In the genomic region with DNA sequence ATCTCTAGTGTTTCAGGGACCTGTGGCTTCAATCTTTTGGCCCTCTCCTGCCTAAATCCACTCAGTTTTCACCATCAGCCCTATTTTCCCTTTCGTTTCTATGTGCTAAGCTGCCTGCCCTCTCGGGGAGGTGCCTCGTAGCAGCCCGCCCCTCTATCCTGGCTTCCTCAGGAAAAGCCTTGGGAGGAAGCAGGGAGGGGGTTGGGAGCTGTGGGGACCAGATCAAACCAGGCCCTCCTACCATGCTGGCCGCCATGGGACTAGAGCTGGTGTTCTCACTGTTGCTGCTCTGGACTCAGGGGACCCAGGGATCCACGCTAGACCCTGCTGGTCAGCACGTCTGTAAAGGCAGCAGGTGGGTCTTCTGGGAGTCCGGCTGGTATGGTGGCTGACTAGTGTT, we compare ENCODE assay signal across 8 mouse cellular contexts. TPM values are rescaled to one million over a fixed set of nuclear protein-coding genes. Genes with fewer than 3 reads are reported as not detected.
DNase-seq lines count a peak whose midpoint lies in the region; ATAC-seq and TF ChIP-seq lines count a peak whose summit lies in the region.

A gene (plus strand): TSS at position 205 of the 400 bp plus-strand sequence.

- no peak for TF ChIP-seq CTCF in forebrain, postnatal 0 days (IDR thresholded peaks at IDR 0.05; ENCODE audit: low read depth)

- no peaks in the 10 kb centered on the region; the same call in 1 of the 2 replicates for H3K27me3 ChIP-seq in forebrain, embryonic 10.5 days (ENCODE audit: poor library complexity, severe bottlenecking)
- no peaks in the 10 kb centered on the region for H3K27me3 ChIP-seq in forebrain, postnatal 0 days (ENCODE audit: insufficient read depth, low read length)
- no peaks in the 10 kb centered on the region for H3K27me3 ChIP-seq in lung, embryonic 16.5 days (ENCODE audit: control insufficient read depth, insufficient read depth, low read depth, low read length)

- H3K4me2 ChIP-seq in forebrain, postnatal 0 days (ENCODE audit: low read depth), result no peak within 1 kb of the TSS
- peak within 1 kb of the TSS; percentile 45 for H3K4me2 ChIP-seq in lung, embryonic 16.5 days (ENCODE audit: low read depth, low read length)

- no peak for ATAC-seq in forebrain, postnatal 0 days
- 0 out of 2 replicates have a peak, but pooled peaks have one; percentile 24 for ATAC-seq in lung, embryonic 16.5 days (ENCODE audit: low read depth)

- no peak for DNase-seq in forebrain, embryonic 10.5 days (ENCODE audit: extremely low spot score, low spot score)
- no peak for DNase-seq in forebrain, postnatal 0 days
- DNase-seq in heart, adult 9 months (ENCODE audit: low spot score in 2 of 2), result peak; percentile 82 to 84
- DNase-seq in kidney, adult 8-10 months, result peak; percentile 64 to 69
- DNase-seq in spleen, postnatal 4 days (ENCODE audit: low spot score in 2 of 2), result no peak
- DNase-seq in spleen, postnatal 14 days (ENCODE audit: low spot score in 2 of 2), result no peak
- no peak for DNase-seq in thymus, postnatal 10 days (ENCODE audit: low spot score in 2 of 2)

- peaks cover 21% of the 10 kb centered on the region for H3K36me3 ChIP-seq in forebrain, embryonic 10.5 days (replicated peaks)
- peaks cover 10% of the 10 kb centered on the region for H3K36me3 ChIP-seq in forebrain, postnatal 0 days (ENCODE audit: insufficient read depth)
- peaks cover 12% of the 10 kb centered on the region for H3K36me3 ChIP-seq in lung, embryonic 16.5 days (ENCODE audit: control insufficient read depth, insufficient read depth, low read length)

- peak within 1 kb of the TSS; percentile 54 for H3K27ac ChIP-seq in forebrain, embryonic 10.5 days
- no peak within 1 kb of the TSS for H3K27ac ChIP-seq in forebrain, postnatal 0 days (ENCODE audit: low read depth, low read length)
- no peak within 1 kb of the TSS for H3K27ac ChIP-seq in lung, embryonic 16.5 days (ENCODE audit: low read length)

- H3K9me3 ChIP-seq in forebrain, embryonic 10.5 days, result no peaks in the 10 kb centered on the region
- H3K9me3 ChIP-seq in forebrain, postnatal 0 days (ENCODE audit: low read length), result no peaks in the 10 kb centered on the region
- H3K9me3 ChIP-seq in lung, embryonic 16.5 days (ENCODE audit: control insufficient read depth, low read length), result no peaks in the 10 kb centered on the region

- H3K9ac ChIP-seq in forebrain, postnatal 0 days, result no peak within 1 kb of the TSS
- peak within 1 kb of the TSS; percentile 17 for H3K9ac ChIP-seq in lung, embryonic 16.5 days (ENCODE audit: low read length)

- peaks cover 29% of the 10 kb centered on the region for H3K4me1 ChIP-seq in forebrain, embryonic 10.5 days
- peaks cover 6% of the 10 kb centered on the region; the same call in 1 of the 2 replicates for H3K4me1 ChIP-seq in forebrain, postnatal 0 days (ENCODE audit: insufficient read depth)
- H3K4me1 ChIP-seq in lung, embryonic 16.5 days (replicated peaks; ENCODE audit: control insufficient read depth, insufficient read depth, low read length), result peaks cover 17% of the 10 kb centered on the region

- H3K4me3 ChIP-seq in forebrain, embryonic 10.5 days, result peak within 1 kb of the TSS; percentile 23
- no peak within 1 kb of the TSS for H3K4me3 ChIP-seq in forebrain, postnatal 0 days (ENCODE audit: low read depth, low read length)
- peak within 1 kb of the TSS; percentile 44 for H3K4me3 ChIP-seq in lung, embryonic 16.5 days (ENCODE audit: low read length)

- 58% methylated on average over 8 of the region's 8 CpGs for WGBS in forebrain, embryonic 10.5 days
- 60% methylated on average over 8 of the region's 8 CpGs for WGBS in forebrain, postnatal 0 days
- 50% methylated on average over 8 of the region's 8 CpGs for WGBS in lung, embryonic 16.5 days

RNA-seq across cellular contexts. Expression of the gene that starts here (rescaled TPM):
- polyA plus RNA-seq in forebrain, embryonic 10.5 days (2016; fragmentation: Nextera tagmentation; extraction: Ambion mirVana), result 5.1 and 5.4 TPM in 2 replicates
- total RNA-seq in forebrain, postnatal 0 days (2014; rRNA removed), result 4.0 and 4.5 TPM in 2 replicates
- 3.1 and 3.5 TPM in 2 replicates for polyA plus RNA-seq in forebrain, postnatal 0 days (2015; fragmentation: Nextera tagmentation; extraction: Ambion mirVana)
- polyA plus RNA-seq in lung, embryonic 16.5 days (2015; fragmentation: Nextera tagmentation; extraction: Ambion mirVana), result 16.4 and 17.7 TPM in 2 replicates

Comparison
In these comparisons a context has a peak if more than half of its experiments do, and no peak if none do; other contexts are left out.
1. DNase-seq: peak in heart, adult 9 months (2 of 2) and kidney, adult 8-10 months (2 of 2); none in forebrain, embryonic 10.5 days (single experiment), forebrain, postnatal 0 days (single experiment), spleen, postnatal 4 days (0 of 2), spleen, postnatal 14 days (0 of 2) and thymus, postnatal 10 days (0 of 2).